Mouse (Mus musculus): ENCODE data around the gene Sema4a. TPM values are rescaled to one million over a fixed set of nuclear protein-coding genes. Genes with fewer than 3 reads are reported as not detected.

Gene Sema4a
- polyA plus RNA-seq, 1 experiment from 2014 or later: 23.1 TPM

GRCm38 (mm10) chr3:88418016-88418415, 43.0 kb downstream of the Sema4a start:
- H3K4me3 ChIP-seq: no peak overlapping the region
- peaks cover 80% of the 10 kb centered on the region for H3K36me3 ChIP-seq
- no peaks in the 10 kb centered on the region for H3K27me3 ChIP-seq
- no peak overlapping the region for H3K4me2 ChIP-seq
- H3K9me3 ChIP-seq: no peaks in the 10 kb centered on the region
- H3K27ac ChIP-seq: no peak overlapping the region
- no peak for ATAC-seq (ENCODE audit: insufficient number of reproducible peaks, low FRiP score, low TSS enrichment, low read depth)
- no peak overlapping the region for H3K9ac ChIP-seq
- H3K4me1 ChIP-seq: peaks cover 12% of the 10 kb centered on the region
- WGBS: 85% methylated on average over 6 of the region's 6 CpGs

- Histone ChIP-seq H3K4me1 (peaks cover 5% of the 10 kb centered on the region), H3K27me3 (no peaks in the 10 kb centered on the region), H3K4me3 (no peak overlapping the region), H3K4me2 (no peak overlapping the region), H3K9ac (no peak overlapping the region), H3K36me3 (peaks cover 92% of the 10 kb centered on the region), H3K9me3 (no peaks in the 10 kb centered on the region), H3K27ac (no peak overlapping the region)
- no peak for ATAC-seq (ENCODE audit: insufficient number of reproducible peaks, low FRiP score, low TSS enrichment, low read depth)
- WGBS: 88% methylated on average over 4 of the region's 4 CpGs
Measured at GRCm38 (mm10) chr3:88415668-88416067, 45.3 kb downstream of the Sema4a start.

GRCm38 (mm10) chr3:88412636-88413035, 48.3 kb downstream of the Sema4a start:
- Histone ChIP-seq H3K4me3 (no peak overlapping the region), H3K4me1 (peaks cover 30% of the 10 kb centered on the region), H3K36me3 (peaks cover 61% of the 10 kb centered on the region), H3K27me3 (no peaks in the 10 kb centered on the region), H3K9me3 (no peaks in the 10 kb centered on the region), H3K27ac (no peak overlapping the region; the same call in 1 of the 2 replicates), H3K9ac (no peak overlapping the region), H3K4me2 (no peak overlapping the region)
- 89% methylated on average over 11 of the region's 11 CpGs for WGBS
- ATAC-seq (ENCODE audit: insufficient number of reproducible peaks, low FRiP score, low TSS enrichment, low read depth): no peak

- Histone ChIP-seq H3K9me3 (no peaks in the 10 kb centered on the region), H3K27me3 (no peaks in the 10 kb centered on the region), H3K4me3 (no peak overlapping the region), H3K27ac (no peak overlapping the region), H3K4me1 (peaks cover 38% of the 10 kb centered on the region), H3K9ac (0 out of 2 replicates have a peak overlapping the region, but pooled peaks have one; percentile 2), H3K36me3 (peaks cover 54% of the 10 kb centered on the region), H3K4me2 (no peak overlapping the region)
- WGBS: 89% methylated on average over 4 of the region's 4 CpGs
- ATAC-seq (ENCODE audit: insufficient number of reproducible peaks, low FRiP score, low TSS enrichment, low read depth): no peak
Measured at GRCm38 (mm10) chr3:88411681-88412080, 49.3 kb downstream of the Sema4a start.

GRCm38 (mm10) chr3:88410645-88411031, 50.3 kb downstream of the Sema4a start:
- no peaks in the 10 kb centered on the region for H3K27me3 ChIP-seq
- no peaks in the 10 kb centered on the region for H3K9me3 ChIP-seq
- H3K4me1 ChIP-seq: peaks cover 38% of the 10 kb centered on the region
- ATAC-seq (ENCODE audit: insufficient number of reproducible peaks, low FRiP score, low TSS enrichment, low read depth): no peak
- peak overlapping the region; percentile 78 for H3K4me2 ChIP-seq
- WGBS: 21% methylated on average over 7 of the region's 7 CpGs
- H3K9ac ChIP-seq: no peak overlapping the region; the same call in 1 of the 2 replicates
- peak overlapping the region; percentile 93 for H3K27ac ChIP-seq
- H3K4me3 ChIP-seq: peak overlapping the region; percentile 68
- H3K36me3 ChIP-seq: peaks cover 45% of the 10 kb centered on the region

GRCm38 (mm10) chr3:88409741-88410644, 51.0 kb downstream of the Sema4a start, which contains the start of gene Pmf1:
Pmf1 (minus strand) TSS chr3:88410331.
- H3K27me3 ChIP-seq: no peaks in the 10 kb centered on the region
- H3K36me3 ChIP-seq: peaks cover 39% of the 10 kb centered on the region
- peak; percentile 89 for ATAC-seq (ENCODE audit: insufficient number of reproducible peaks, low FRiP score, low TSS enrichment, low read depth)
- WGBS: 1% methylated on average over 54 of the region's 54 CpGs
- H3K4me1 ChIP-seq: peaks cover 38% of the 10 kb centered on the region
- peak within 1 kb of the TSS; percentile 90 for H3K9ac ChIP-seq
- no peaks in the 10 kb centered on the region for H3K9me3 ChIP-seq
- peak within 1 kb of the TSS; percentile 93 for H3K27ac ChIP-seq
- peak within 1 kb of the TSS; percentile 78 for H3K4me2 ChIP-seq
- H3K4me3 ChIP-seq: peak within 1 kb of the TSS; percentile 68

- 59% methylated on average over 5 of the region's 5 CpGs for WGBS
- H3K36me3 ChIP-seq: peaks cover 30% of the 10 kb centered on the region
Measured at GRCm38 (mm10) chr3:88408953-88409352, 52.0 kb downstream of the Sema4a start.

GRCm38 (mm10) chr3:88407529-88407928, 53.5 kb downstream of the Sema4a start:
- no peak overlapping the region for H3K9ac ChIP-seq

More at GRCm38 (mm10) chr3:88408953-88409352, 52.0 kb downstream of the Sema4a start:
- Histone ChIP-seq H3K27me3 (no peaks in the 10 kb centered on the region), H3K4me2 (peak overlapping the region; percentile 78), H3K4me3 (peak overlapping the region; percentile 68), H3K9me3 (no peaks in the 10 kb centered on the region), H3K4me1 (peaks cover 38% of the 10 kb centered on the region), H3K27ac (no peak overlapping the region), H3K9ac (no peak overlapping the region; the same call in 1 of the 2 replicates)
- no peak for ATAC-seq (ENCODE audit: insufficient number of reproducible peaks, low FRiP score, low TSS enrichment, low read depth)

GRCm38 (mm10) chr3:88407090-88407489, 53.9 kb downstream of the Sema4a start:
- Histone ChIP-seq H3K9me3 (no peaks in the 10 kb centered on the region), H3K27me3 (no peaks in the 10 kb centered on the region), H3K4me3 (no peak overlapping the region), H3K4me2 (no peak overlapping the region), H3K27ac (no peak overlapping the region), H3K4me1 (peaks cover 38% of the 10 kb centered on the region), H3K9ac (no peak overlapping the region), H3K36me3 (peaks cover 21% of the 10 kb centered on the region)
- no peak for ATAC-seq (ENCODE audit: insufficient number of reproducible peaks, low FRiP score, low TSS enrichment, low read depth)
- 2% methylated on average over 2 of the region's 2 CpGs for WGBS

More at GRCm38 (mm10) chr3:88407529-88407928, 53.5 kb downstream of the Sema4a start:
- Histone ChIP-seq H3K4me2 (no peak overlapping the region), H3K4me1 (peaks cover 38% of the 10 kb centered on the region), H3K9me3 (no peaks in the 10 kb centered on the region), H3K4me3 (no peak overlapping the region), H3K36me3 (peaks cover 26% of the 10 kb centered on the region), H3K27me3 (no peaks in the 10 kb centered on the region), H3K27ac (no peak overlapping the region)
- no peak for ATAC-seq (ENCODE audit: insufficient number of reproducible peaks, low FRiP score, low TSS enrichment, low read depth)
- WGBS: 55% methylated on average over 7 of the region's 7 CpGs

GRCm38 (mm10) chr3:88403522-88404230, 57.3 kb downstream of the Sema4a start:
- no peak overlapping the region for H3K9ac ChIP-seq
- 90% methylated on average over 10 of the region's 10 CpGs for WGBS
- no peak overlapping the region for H3K4me3 ChIP-seq
- H3K4me2 ChIP-seq: no peak overlapping the region
- H3K4me1 ChIP-seq: peaks cover 19% of the 10 kb centered on the region
- H3K9me3 ChIP-seq: no peaks in the 10 kb centered on the region
- H3K27ac ChIP-seq: no peak overlapping the region
- peaks cover 17% of the 10 kb centered on the region for H3K36me3 ChIP-seq
- H3K27me3 ChIP-seq: no peaks in the 10 kb centered on the region
- no peak for ATAC-seq (ENCODE audit: insufficient number of reproducible peaks, low FRiP score, low TSS enrichment, low read depth)

GRCm38 (mm10) chr3:88398666-88399065, 62.3 kb downstream of the Sema4a start:
- Histone ChIP-seq H3K27ac (no peak overlapping the region), H3K4me3 (no peak overlapping the region), H3K4me1 (no peaks in the 10 kb centered on the region), H3K27me3 (no peaks in the 10 kb centered on the region), H3K4me2 (no peak overlapping the region), H3K36me3 (peaks cover 29% of the 10 kb centered on the region), H3K9ac (no peak overlapping the region), H3K9me3 (no peaks in the 10 kb centered on the region)
- 74% methylated on average over 2 of the region's 2 CpGs for WGBS
- ATAC-seq (ENCODE audit: insufficient number of reproducible peaks, low FRiP score, low TSS enrichment, low read depth): no peak

GRCm38 (mm10) chr3:88395742-88396141, 65.2 kb downstream of the Sema4a start:
- no peak overlapping the region for H3K4me2 ChIP-seq
- H3K27me3 ChIP-seq: no peaks in the 10 kb centered on the region
- H3K36me3 ChIP-seq: peaks cover 24% of the 10 kb centered on the region
- no peak for ATAC-seq (ENCODE audit: insufficient number of reproducible peaks, low FRiP score, low TSS enrichment, low read depth)
- no peaks in the 10 kb centered on the region for H3K9me3 ChIP-seq
- no peak overlapping the region for H3K4me3 ChIP-seq
- no peak overlapping the region for H3K9ac ChIP-seq
- 90% methylated on average over 8 of the region's 8 CpGs for WGBS
- H3K4me1 ChIP-seq: no peaks in the 10 kb centered on the region
- no peak overlapping the region for H3K27ac ChIP-seq
